Mouse (Mus musculus) embryonic facial prominence, embryonic 15.5 days (tissue): ENCODE measurements around the gene Med24. TPM values are rescaled to one million over a fixed set of nuclear protein-coding genes. Genes with fewer than 3 reads are reported as not detected.

Experiments
- ATAC-seq: fragments of 200-750 bp; cut with Nextera tagmentation; 2 replicates; pipeline ENCODE4 v1.8.0; 2017; ENCODE audit warnings: low read depth, moderate TSS enrichment; ENCODE audit not compliant: insufficient number of reproducible peaks, low FRiP score, low TSS enrichment
- H3K27ac ChIP-seq: fragments of 300-500 bp; sonication (generic); replicated peaks from 2 replicates; pipeline ENCODE4 v1.5.1; 2015; ENCODE audit warnings: mild to moderate bottlenecking, inconsistent platforms
- H3K27me3 ChIP-seq: fragments of 300-500 bp; sonication (generic); 2 replicates; pipeline ENCODE4 v1.6.1; 2015; ENCODE audit warnings: inconsistent platforms
- H3K36me3 ChIP-seq: fragments of 300-500 bp; sonication (generic); 2 replicates; pipeline ENCODE4 v1.6.1; 2015; ENCODE audit warnings: mild to moderate bottlenecking, inconsistent platforms
- H3K4me1 ChIP-seq: fragments of 300-500 bp; sonication (generic); 2 replicates; pipeline ENCODE4 v1.6.1; 2015; ENCODE audit warnings: inconsistent platforms
- H3K4me2 ChIP-seq: fragments of 300-500 bp; sonication (generic); replicated peaks from 2 replicates; pipeline ENCODE4 v1.6.1; 2015; ENCODE audit warnings: mild to moderate bottlenecking, inconsistent platforms
- H3K4me3 ChIP-seq: fragments of 300-500 bp; sonication (generic); replicated peaks from 2 replicates; pipeline ENCODE4 v1.5.1; 2015; ENCODE audit warnings: mild to moderate bottlenecking, inconsistent platforms
- H3K9ac ChIP-seq: fragments of 300-500 bp; sonication (generic); 2 replicates; pipeline ENCODE4 v1.6.1; 2015; ENCODE audit warnings: inconsistent platforms
- H3K9me3 ChIP-seq: fragments of 300-500 bp; sonication (generic); replicated peaks from 2 replicates; pipeline ENCODE4 v1.6.1; 2016; ENCODE audit warnings: inconsistent platforms
- WGBS: fragments of 180-500 bp; shearing (Covaris S2); methylation state at CpG from one replicate; pipeline ENCODE4 v1.1.7; 2015; 5-methylcytosine and 5-hydroxymethylcytosine counted together
- polyA plus RNA-seq: library from polyadenylated mRNA; unstranded; fragments of >200 nt; fragmentation: Nextera tagmentation; extraction: Ambion mirVana; gene quantifications from 2 replicates; pipeline ENCODE4 v1.2.1, GENCODE M21; 2015

The Med24 gene
- polyA plus RNA-seq, 1 experiment from 2014 or later, result 53.3 TPM

DNA sequence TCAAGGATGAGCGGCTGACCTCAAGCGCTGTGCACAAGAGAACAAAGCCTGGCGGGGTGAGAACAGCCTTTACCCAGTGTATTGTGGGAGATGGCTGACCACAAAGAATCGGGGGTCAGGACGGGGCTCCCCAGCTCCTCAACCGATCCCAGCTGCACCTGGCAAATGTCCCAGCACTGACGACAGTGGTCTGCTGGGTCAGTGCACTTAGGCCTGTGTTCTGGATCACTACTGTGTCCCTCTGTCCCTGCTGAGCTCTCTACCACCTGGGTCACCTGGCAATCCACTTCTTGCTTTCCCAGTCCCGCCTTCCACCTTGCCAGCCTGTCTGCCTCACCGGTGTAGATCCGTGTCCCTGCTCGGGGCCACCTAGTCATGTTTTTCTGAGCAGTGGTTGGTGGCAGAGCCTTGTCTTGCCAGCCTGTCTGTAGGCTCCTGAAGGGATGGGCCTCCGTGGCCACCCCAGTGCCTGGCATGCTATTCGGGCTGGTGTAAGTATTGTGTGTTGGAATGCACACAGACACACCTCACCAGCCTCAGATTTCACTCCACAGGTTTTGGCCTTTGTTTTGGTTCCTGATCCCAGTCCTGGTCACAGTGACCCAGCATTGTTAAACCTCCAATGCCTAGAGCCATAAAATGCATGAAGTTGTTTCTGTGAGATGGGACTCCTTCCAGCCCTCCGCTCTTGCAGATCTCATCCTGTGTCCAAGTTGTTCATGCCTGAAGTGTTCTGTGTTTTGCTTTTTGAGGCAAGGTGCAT, 32.6 kb downstream of the Med24 start:
- Histone ChIP-seq H3K4me1 (peaks cover 13% of the 10 kb centered on the region), H3K4me3 (no peak overlapping the region), H3K9ac (no peak overlapping the region), H3K4me2 (no peak overlapping the region), H3K9me3 (no peaks in the 10 kb centered on the region), H3K36me3 (peaks cover 49% of the 10 kb centered on the region), H3K27ac (no peak overlapping the region; the same call in 1 of the 2 replicates), H3K27me3 (no peaks in the 10 kb centered on the region)
- 83% methylated on average over 14 of the region's 14 CpGs for WGBS
- no peak for ATAC-seq

DNA sequence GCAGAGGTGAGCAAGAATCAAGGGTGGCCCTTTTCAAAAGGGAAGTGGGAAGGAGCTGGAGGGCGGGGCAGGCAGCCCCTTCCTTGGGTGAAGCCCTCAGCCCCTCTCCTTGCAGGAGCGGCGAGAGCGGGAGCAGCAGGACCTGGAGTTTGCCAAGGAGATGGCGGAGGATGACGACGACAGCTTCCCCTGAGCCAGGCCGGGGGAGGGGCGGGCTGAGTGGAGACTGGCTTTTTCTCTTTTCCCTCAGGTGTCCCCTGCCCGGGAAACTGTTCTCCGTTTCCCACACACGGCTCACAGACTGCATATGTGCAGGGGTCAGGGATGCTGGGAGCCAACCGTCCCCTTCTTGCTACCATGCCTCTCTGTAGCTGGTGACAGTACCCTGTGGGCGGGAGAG, 33.8 kb downstream of the Med24 start:
- Histone ChIP-seq H3K9me3 (no peaks in the 10 kb centered on the region), H3K36me3 (peaks cover 61% of the 10 kb centered on the region), H3K9ac (no peak overlapping the region), H3K4me1 (peaks cover 5% of the 10 kb centered on the region; the same call in 1 of the 2 replicates), H3K4me3 (no peak overlapping the region), H3K4me2 (no peak overlapping the region), H3K27me3 (no peaks in the 10 kb centered on the region), H3K27ac (no peak overlapping the region)
- no peak for ATAC-seq
- 68% methylated on average over 14 of the region's 14 CpGs for WGBS

GRCm38 (mm10) chr11:98694301-98694700, 34.9 kb downstream of the Med24 start:
- 78% methylated on average over 9 of the region's 9 CpGs for WGBS
- H3K36me3 ChIP-seq, result peaks cover 72% of the 10 kb centered on the region

DNA sequence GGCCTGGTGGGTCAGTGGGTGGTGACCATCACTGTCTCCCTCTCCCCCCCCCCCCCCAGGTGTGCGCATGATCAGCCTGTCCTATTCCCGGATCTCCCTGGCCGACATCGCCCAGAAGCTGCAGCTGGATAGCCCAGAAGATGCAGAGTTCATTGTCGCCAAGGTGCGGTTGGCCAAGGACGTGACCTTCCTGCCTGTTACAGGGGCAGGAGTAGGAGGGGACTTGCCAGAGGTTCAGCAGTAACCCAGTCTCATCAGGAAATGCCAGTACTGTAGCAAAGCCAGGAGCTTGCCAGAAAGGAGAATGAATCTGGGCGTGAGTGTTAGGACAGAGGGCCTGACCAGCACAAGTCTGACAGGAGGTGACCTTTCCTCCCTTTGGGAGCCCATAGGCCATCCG, 35.5 kb downstream of the Med24 start:
- Histone ChIP-seq H3K4me1 (no peaks in the 10 kb centered on the region), H3K4me3 (no peak overlapping the region), H3K4me2 (no peak overlapping the region), H3K9me3 (no peaks in the 10 kb centered on the region), H3K9ac (no peak overlapping the region), H3K36me3 (peaks cover 75% of the 10 kb centered on the region), H3K27ac (no peak overlapping the region), H3K27me3 (no peaks in the 10 kb centered on the region)
- 90% methylated on average over 9 of the region's 9 CpGs for WGBS
- ATAC-seq, result no peak

More at GRCm38 (mm10) chr11:98694301-98694700, 34.9 kb downstream of the Med24 start:
- Histone ChIP-seq H3K4me3 (no peak overlapping the region), H3K27me3 (no peaks in the 10 kb centered on the region), H3K9ac (no peak overlapping the region), H3K9me3 (no peaks in the 10 kb centered on the region), H3K4me2 (no peak overlapping the region), H3K4me1 (no peaks in the 10 kb centered on the region), H3K27ac (no peak overlapping the region)
- no peak for ATAC-seq

GRCm38 (mm10) chr11:98693201-98693600, 36.0 kb downstream of the Med24 start:
- 65% methylated on average over 13 of the region's 13 CpGs for WGBS
- Histone ChIP-seq H3K4me1 (no peaks in the 10 kb centered on the region), H3K36me3 (peaks cover 78% of the 10 kb centered on the region), H3K9me3 (no peaks in the 10 kb centered on the region), H3K4me3 (no peak overlapping the region), H3K4me2 (no peak overlapping the region), H3K27me3 (no peaks in the 10 kb centered on the region), H3K27ac (no peak overlapping the region), H3K9ac (no peak overlapping the region)
- ATAC-seq, result no peak

- Histone ChIP-seq H3K9me3 (no peaks in the 10 kb centered on the region), H3K36me3 (peaks cover 76% of the 10 kb centered on the region), H3K4me2 (no peak overlapping the region), H3K4me1 (peaks cover 7% of the 10 kb centered on the region), H3K27ac (no peak overlapping the region), H3K4me3 (no peak overlapping the region), H3K27me3 (no peaks in the 10 kb centered on the region), H3K9ac (no peak overlapping the region)
- 84% methylated on average over 8 of the region's 8 CpGs for WGBS
- no peak for ATAC-seq
These were observed 41.2 kb downstream of the Med24 start for GRCm38 (mm10) chr11:98688009-98688408.

GRCm38 (mm10) chr11:98686976-98687375, 42.3 kb downstream of the Med24 start:
- WGBS, result 96% methylated on average over 4 of the region's 4 CpGs
- H3K4me1 ChIP-seq, result peaks cover 7% of the 10 kb centered on the region
- no peaks in the 10 kb centered on the region for H3K9me3 ChIP-seq
- no peak overlapping the region for H3K4me3 ChIP-seq
- no peak overlapping the region for H3K9ac ChIP-seq
- H3K36me3 ChIP-seq, result peaks cover 66% of the 10 kb centered on the region
- no peak overlapping the region for H3K27ac ChIP-seq
- no peak for ATAC-seq
- H3K4me2 ChIP-seq, result no peak overlapping the region
- H3K27me3 ChIP-seq, result no peaks in the 10 kb centered on the region

GRCm38 (mm10) chr11:98685642-98686041, 43.6 kb downstream of the Med24 start:
- Histone ChIP-seq H3K36me3 (peaks cover 53% of the 10 kb centered on the region), H3K4me1 (peaks cover 7% of the 10 kb centered on the region), H3K27ac (no peak overlapping the region), H3K27me3 (no peaks in the 10 kb centered on the region), H3K9me3 (no peaks in the 10 kb centered on the region), H3K4me3 (no peak overlapping the region), H3K4me2 (no peak overlapping the region), H3K9ac (no peak overlapping the region)
- WGBS, result 92% methylated on average over 9 of the region's 9 CpGs
- ATAC-seq, result no peak

- Histone ChIP-seq H3K4me2 (peak overlapping the region; percentile 70), H3K27me3 (no peaks in the 10 kb centered on the region), H3K4me3 (peak overlapping the region; percentile 78), H3K9ac (peak overlapping the region; percentile 96), H3K36me3 (peaks cover 29% of the 10 kb centered on the region), H3K4me1 (peaks cover 7% of the 10 kb centered on the region), H3K9me3 (no peaks in the 10 kb centered on the region), H3K27ac (peak overlapping the region; percentile 83)
- ATAC-seq, result no peak
- 0% methylated on average over 23 of the region's 23 CpGs for WGBS
These were observed 46.4 kb downstream of the Med24 start for GRCm38 (mm10) chr11:98682811-98683210.

- H3K9ac ChIP-seq, result peak within 1 kb of the TSS; percentile 96
- H3K27me3 ChIP-seq, result no peaks in the 10 kb centered on the region
- peak within 1 kb of the TSS; percentile 83 for H3K27ac ChIP-seq
- H3K4me2 ChIP-seq, result peak within 1 kb of the TSS; percentile 70
- ATAC-seq, result peak; percentile 94
- peaks cover 7% of the 10 kb centered on the region for H3K4me1 ChIP-seq
- H3K36me3 ChIP-seq, result peaks cover 22% of the 10 kb centered on the region
- no peaks in the 10 kb centered on the region for H3K9me3 ChIP-seq
- WGBS, result 3% methylated on average over 45 of the region's 45 CpGs
- peak within 1 kb of the TSS; percentile 78 for H3K4me3 ChIP-seq
These were observed 47.2 kb downstream of the Med24 start, which contains the start of gene Psmd3 for GRCm38 (mm10) chr11:98681786-98682745. TSS of gene Psmd3 (plus strand) at chr11:98682554.

DNA sequence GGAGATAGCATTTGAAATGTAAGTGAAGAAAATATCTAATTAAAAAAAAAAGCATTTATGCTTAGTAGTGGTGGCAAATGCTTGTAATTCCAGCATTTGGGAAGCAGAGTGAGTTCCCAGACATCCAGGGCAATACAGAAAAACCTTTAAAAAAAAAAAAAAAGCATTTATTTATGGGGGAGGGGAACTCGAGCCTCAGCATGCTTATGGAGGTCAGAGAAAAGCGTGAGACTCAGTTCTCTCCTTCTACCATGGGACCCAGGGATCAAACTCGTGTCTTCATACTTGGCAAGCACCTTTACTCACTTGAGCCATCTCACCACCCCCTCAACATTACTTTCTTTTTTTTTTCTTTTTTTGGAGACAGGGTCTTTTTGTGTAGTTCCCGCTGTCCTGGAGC, 48.0 kb downstream of the Med24 start:
- no peak for ATAC-seq
- H3K9ac ChIP-seq, result no peak overlapping the region
- H3K36me3 ChIP-seq, result peaks cover 13% of the 10 kb centered on the region
- H3K4me3 ChIP-seq, result no peak overlapping the region
- WGBS, result 71% methylated on average over 4 of the region's 4 CpGs
- H3K4me1 ChIP-seq, result peaks cover 7% of the 10 kb centered on the region
- H3K27ac ChIP-seq, result no peak overlapping the region
- H3K9me3 ChIP-seq, result no peaks in the 10 kb centered on the region
- no peak overlapping the region for H3K4me2 ChIP-seq
- H3K27me3 ChIP-seq, result no peaks in the 10 kb centered on the region
